ENCODE assay signal across 19 mouse cellular contexts in genomic region chr12:85101001-85101400, GRCm38 (mm10). TPM values are rescaled to one million over a fixed set of nuclear protein-coding genes. Genes with fewer than 3 reads are reported as not detected.
DNase-seq lines count a peak whose midpoint lies in the region; ATAC-seq lines count a peak whose summit lies in the region.
"Had no signal": no experiment of that assay in that cellular context is flagged by ENCODE, and none has a peak within 500 bp of the region (broad histone marks: within the 10 kb centered on the region; RNA-seq: fewer than 3 reads in every experiment).

No protein-coding gene starts in this region.

- no peak for ATAC-seq in intestine, embryonic 15.5 days
- ATAC-seq in intestine, embryonic 16.5 days = no peak
- no peak; the same call in 1 of the 2 replicates for ATAC-seq in midbrain, embryonic 16.5 days
- ATAC-seq: CD4-positive, CD25-positive, alpha-beta regulatory T cell, adult 4 months; liver, postnatal 0 days had no signal

- 0 out of 2 replicates have a peak overlapping the region, but pooled peaks have one; percentile 13 for H3K27ac ChIP-seq in intestine, embryonic 15.5 days
- H3K27ac ChIP-seq in intestine, embryonic 16.5 days (ENCODE audit: low read length) = no peak overlapping the region
- H3K27ac ChIP-seq in midbrain, embryonic 10.5 days (replicated peaks) = peak overlapping the region; percentile 57; the same call in 1 of the 2 replicates
- H3K27ac ChIP-seq in midbrain, embryonic 16.5 days (ENCODE audit: low read length) = no peak overlapping the region
- no peak overlapping the region for H3K27ac ChIP-seq in heart, embryonic 10.5 days
- H3K27ac ChIP-seq: gastrocnemius, adult 2 months; heart, embryonic 15.5 days; stomach, postnatal 0 days had no signal

- DNase-seq in embryo, embryonic 10.5 days (ENCODE audit: low spot score) = peak; percentile 23
- no peak for DNase-seq in embryo, embryonic 10 days (ENCODE audit: low spot score)
- peak; percentile 33 for DNase-seq in midbrain, embryonic 10.5 days (ENCODE audit: low spot score)
- DNase-seq in yolk sac, embryonic 10.5 days (ENCODE audit: low spot score) = no peak
- DNase-seq in heart, embryonic 10.5 days (ENCODE audit: low spot score) = no peak
- DNase-seq: adrenal gland, postnatal 36 days; cerebellum, adult 9-10 months; gastrocnemius, adult 2 months; heart, adult 18-20 months; kidney, adult 8-10 months; liver; liver, postnatal 0 days had no signal

- no peaks in the 10 kb centered on the region for H3K27me3 ChIP-seq in intestine, embryonic 15.5 days (replicated peaks)
- H3K27me3 ChIP-seq in intestine, embryonic 16.5 days (replicated peaks; ENCODE audit: control insufficient read depth, insufficient read depth, low read length) = no peaks in the 10 kb centered on the region
- H3K27me3 ChIP-seq in midbrain, embryonic 10.5 days (ENCODE audit: low read depth, poor library complexity, severe bottlenecking) = no peaks in the 10 kb centered on the region
- no peaks in the 10 kb centered on the region for H3K27me3 ChIP-seq in midbrain, embryonic 16.5 days (ENCODE audit: control insufficient read depth, insufficient read depth, low read depth, low read length)
- no peaks in the 10 kb centered on the region for H3K27me3 ChIP-seq in heart, embryonic 10.5 days (ENCODE audit: insufficient read depth, poor library complexity, severe bottlenecking)
- H3K27me3 ChIP-seq: heart, embryonic 15.5 days had no signal

- H3K9me3 ChIP-seq in intestine, embryonic 15.5 days = no peaks in the 10 kb centered on the region
- H3K9me3 ChIP-seq in intestine, embryonic 16.5 days (ENCODE audit: control insufficient read depth, low read length) = no peaks in the 10 kb centered on the region
- H3K9me3 ChIP-seq in midbrain, embryonic 10.5 days (replicated peaks) = no peaks in the 10 kb centered on the region
- no peaks in the 10 kb centered on the region for H3K9me3 ChIP-seq in midbrain, embryonic 16.5 days (replicated peaks; ENCODE audit: control insufficient read depth, low read length, poor library complexity, severe bottlenecking)
- no peaks in the 10 kb centered on the region for H3K9me3 ChIP-seq in heart, embryonic 10.5 days
- H3K9me3 ChIP-seq: G1E; heart, embryonic 15.5 days had no signal

- no peak overlapping the region for H3K9ac ChIP-seq in intestine, embryonic 15.5 days
- no peak overlapping the region for H3K9ac ChIP-seq in intestine, embryonic 16.5 days (ENCODE audit: low read depth, low read length)
- no peak overlapping the region for H3K9ac ChIP-seq in midbrain, embryonic 16.5 days (ENCODE audit: low read depth, low read length)
- H3K9ac ChIP-seq: heart, embryonic 15.5 days; liver, postnatal 0 days had no signal

- WGBS in intestine, embryonic 15.5 days = 57% methylated on average over 14 of the region's 14 CpGs
- WGBS in intestine, embryonic 16.5 days = 58% methylated on average over 14 of the region's 14 CpGs
- WGBS in midbrain, embryonic 10.5 days = 47% methylated on average over 14 of the region's 14 CpGs
- WGBS in midbrain, embryonic 16.5 days = 17% methylated on average over 14 of the region's 14 CpGs
- WGBS in heart, embryonic 10.5 days = 74% methylated on average over 14 of the region's 14 CpGs

- H3K36me3 ChIP-seq in intestine, embryonic 15.5 days = no peaks in the 10 kb centered on the region
- no peaks in the 10 kb centered on the region for H3K36me3 ChIP-seq in intestine, embryonic 16.5 days (ENCODE audit: control insufficient read depth, insufficient read depth, low read length)
- no peaks in the 10 kb centered on the region for H3K36me3 ChIP-seq in midbrain, embryonic 10.5 days
- no peaks in the 10 kb centered on the region for H3K36me3 ChIP-seq in midbrain, embryonic 16.5 days (ENCODE audit: control insufficient read depth, insufficient read depth, low read length)
- no peaks in the 10 kb centered on the region for H3K36me3 ChIP-seq in heart, embryonic 10.5 days
- H3K36me3 ChIP-seq: heart, embryonic 15.5 days had no signal

- H3K4me3 ChIP-seq in intestine, embryonic 15.5 days (replicated peaks) = no peak overlapping the region
- H3K4me3 ChIP-seq in intestine, embryonic 16.5 days (ENCODE audit: low read length) = no peak overlapping the region
- H3K4me3 ChIP-seq in midbrain, embryonic 10.5 days = peak overlapping the region; percentile 7; the same call in 1 of the 2 replicates
- H3K4me3 ChIP-seq in midbrain, embryonic 16.5 days (ENCODE audit: low read depth, low read length) = no peak overlapping the region
- no peak overlapping the region for H3K4me3 ChIP-seq in heart, embryonic 10.5 days
- H3K4me3 ChIP-seq: gastrocnemius, adult 2 months; heart, embryonic 15.5 days had no signal

- H3K4me2 ChIP-seq in intestine, embryonic 15.5 days (replicated peaks) = no peak overlapping the region
- H3K4me2 ChIP-seq in intestine, embryonic 16.5 days (ENCODE audit: low read depth, low read length) = no peak overlapping the region
- no peak overlapping the region for H3K4me2 ChIP-seq in midbrain, embryonic 16.5 days (ENCODE audit: low read length)
- H3K4me2 ChIP-seq: heart, embryonic 15.5 days had no signal

- H3K4me1 ChIP-seq in intestine, embryonic 15.5 days (replicated peaks) = no peaks in the 10 kb centered on the region
- H3K4me1 ChIP-seq in intestine, embryonic 16.5 days (ENCODE audit: control insufficient read depth, insufficient read depth, low read length) = 0 out of 2 replicates have a peak, but pooled peaks cover 4% of the 10 kb centered on the region
- peaks cover 14% of the 10 kb centered on the region for H3K4me1 ChIP-seq in midbrain, embryonic 10.5 days
- no peaks in the 10 kb centered on the region for H3K4me1 ChIP-seq in midbrain, embryonic 16.5 days (ENCODE audit: control insufficient read depth, insufficient read depth, low read length)
- no peaks in the 10 kb centered on the region; the same call in 1 of the 2 replicates for H3K4me1 ChIP-seq in heart, embryonic 10.5 days
- H3K4me1 ChIP-seq: heart, embryonic 15.5 days had no signal

RNA-seq across cellular contexts. Expression of gene Prox2, which starts 9.6 kb away (rescaled TPM):
- polyA plus RNA-seq in intestine, embryonic 15.5 days (2015; fragmentation: Nextera tagmentation; extraction: Ambion mirVana) = 1.9 and 2.1 TPM in 2 replicates
- polyA plus RNA-seq in intestine, embryonic 16.5 days (2015; fragmentation: Nextera tagmentation; extraction: Ambion mirVana) = 1.7 and 2.3 TPM in 2 replicates
- 2.3 and 3.5 TPM in 2 replicates for polyA plus RNA-seq in midbrain, embryonic 10.5 days (2016; fragmentation: Nextera tagmentation; extraction: Ambion mirVana)
- 1.2 and 1.9 TPM in 2 replicates for polyA plus RNA-seq in midbrain, embryonic 16.5 days (2015; fragmentation: Nextera tagmentation; extraction: Ambion mirVana)
- polyA plus RNA-seq in heart, embryonic 10.5 days (2016; fragmentation: Nextera tagmentation; extraction: Ambion mirVana) = 1.9 and 2.6 TPM in 2 replicates

RNA-seq across cellular contexts. Expression of gene Dlst, which starts 9.6 kb away (rescaled TPM):
- 117 and 125 TPM in 2 replicates for polyA plus RNA-seq in intestine, embryonic 15.5 days (2015; fragmentation: Nextera tagmentation; extraction: Ambion mirVana)
- polyA plus RNA-seq in intestine, embryonic 16.5 days (2015; fragmentation: Nextera tagmentation; extraction: Ambion mirVana) = 146 and 158 TPM in 2 replicates
- 110 and 111 TPM in 2 replicates for polyA plus RNA-seq in midbrain, embryonic 10.5 days (2016; fragmentation: Nextera tagmentation; extraction: Ambion mirVana)
- 103 and 104 TPM in 2 replicates for polyA plus RNA-seq in midbrain, embryonic 16.5 days (2015; fragmentation: Nextera tagmentation; extraction: Ambion mirVana)
- polyA plus RNA-seq in heart, embryonic 10.5 days (2016; fragmentation: Nextera tagmentation; extraction: Ambion mirVana) = 162 and 217 TPM in 2 replicates

RNA-seq across cellular contexts. Expression of gene Rps6kl1, which starts 50.1 kb away (rescaled TPM):
- polyA plus RNA-seq in intestine, embryonic 15.5 days (2015; fragmentation: Nextera tagmentation; extraction: Ambion mirVana) = 2.4 and 2.6 TPM in 2 replicates
- polyA plus RNA-seq in intestine, embryonic 16.5 days (2015; fragmentation: Nextera tagmentation; extraction: Ambion mirVana) = 2.4 TPM in 2 replicates
- polyA plus RNA-seq in midbrain, embryonic 10.5 days (2016; fragmentation: Nextera tagmentation; extraction: Ambion mirVana) = 1.7 and 2.6 TPM in 2 replicates
- 39.3 and 43.3 TPM in 2 replicates for polyA plus RNA-seq in midbrain, embryonic 16.5 days (2015; fragmentation: Nextera tagmentation; extraction: Ambion mirVana)
- 1.4 and 1.5 TPM in 2 replicates for polyA plus RNA-seq in heart, embryonic 10.5 days (2016; fragmentation: Nextera tagmentation; extraction: Ambion mirVana)

Comparison
In these comparisons a context has a peak if more than half of its experiments do, and no peak if none do; other contexts are left out.
1. DNase-seq: peak in embryo, embryonic 10.5 days (single experiment) and midbrain, embryonic 10.5 days (single experiment); none in embryo, embryonic 10 days (single experiment), yolk sac, embryonic 10.5 days (single experiment) and heart, embryonic 10.5 days (single experiment).
2. H3K27ac ChIP-seq: peak in intestine, embryonic 15.5 days (single experiment) and midbrain, embryonic 10.5 days (single experiment); none in intestine, embryonic 16.5 days (single experiment), midbrain, embryonic 16.5 days (single experiment) and heart, embryonic 10.5 days (single experiment).
3. RNA of gene Rps6kl1, which starts 50.1 kb away (polyA plus RNA-seq): 39.3 to 43.3 TPM in midbrain, embryonic 16.5 days; 2.4 to 2.6 TPM in intestine, embryonic 15.5 days, 2.4 TPM in intestine, embryonic 16.5 days, 1.7 to 2.6 TPM in midbrain, embryonic 10.5 days and 1.4 to 1.5 TPM in heart, embryonic 10.5 days; every median in the first group is over 10 times any median in the second.